Mouse (Mus musculus): ENCODE results near the gene Larp6.

DNA sequence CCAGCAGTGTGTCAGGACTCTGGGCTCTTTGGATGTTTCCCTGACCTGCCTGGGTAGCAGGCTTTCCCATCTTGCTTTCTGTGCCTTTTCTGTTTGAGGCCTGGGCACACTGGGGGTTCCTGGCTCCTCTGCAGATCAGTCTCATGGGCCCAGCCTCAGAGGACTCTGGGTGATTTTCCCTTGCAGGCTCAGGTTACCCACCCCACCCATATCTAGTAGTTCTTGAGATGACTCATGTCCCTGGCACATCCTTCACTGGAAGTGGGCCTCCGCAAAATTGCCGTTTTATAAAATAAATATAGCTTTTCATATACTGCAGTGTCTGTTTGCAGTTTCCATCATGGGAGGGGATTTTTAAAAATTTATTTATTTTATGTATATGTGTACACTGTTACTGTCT lies 21.5 kb downstream of the Larp6 start:
- no peak for TF ChIP-seq CTCF (IDR thresholded peaks at IDR 0.05; ENCODE audit: insufficient read depth, low read length)
- TF ChIP-seq POLR2A (IDR thresholded peaks at IDR 0.05; ENCODE audit: borderline replicate concordance, extremely low read depth, low read depth, low read length): no peak

Data from lung, adult 2 months (tissue).